Mouse (Mus musculus): ENCODE results near the gene Lipe. TPM values are rescaled to one million over a fixed set of nuclear protein-coding genes. Genes with fewer than 3 reads are reported as not detected.
"Not testable (repeated sequence)": the region's sequence is repeated elsewhere in the genome, so short reads cannot be mapped to it uniquely, and the experiment has no call there.

The Lipe gene
- total RNA-seq, 2 experiments from 2014 or later, result 6.2 to 10.7 TPM

DNA sequence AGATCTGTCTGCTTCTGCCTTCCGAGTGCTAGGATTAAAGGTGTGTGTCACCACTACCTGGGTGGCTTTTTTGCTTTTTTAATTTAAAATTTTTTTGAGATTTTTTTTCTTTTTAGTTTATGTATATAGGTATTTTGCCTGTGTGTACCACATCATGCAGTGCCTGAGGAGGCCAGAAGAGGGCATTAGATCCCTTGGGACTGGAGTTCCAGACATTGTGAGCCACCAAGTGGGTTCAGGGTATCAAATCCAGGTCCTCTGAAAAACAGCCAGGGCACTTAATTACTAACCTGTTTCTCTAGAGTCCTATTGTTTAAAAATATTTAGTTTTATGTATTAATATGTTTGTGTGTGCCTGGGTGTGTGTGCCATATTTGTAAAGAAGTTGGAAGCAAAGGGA is 19.1 kb upstream of the Lipe start:
- ATAC-seq (replicated peaks; ENCODE audit: poor library complexity, severe bottlenecking), result no peak

DNA sequence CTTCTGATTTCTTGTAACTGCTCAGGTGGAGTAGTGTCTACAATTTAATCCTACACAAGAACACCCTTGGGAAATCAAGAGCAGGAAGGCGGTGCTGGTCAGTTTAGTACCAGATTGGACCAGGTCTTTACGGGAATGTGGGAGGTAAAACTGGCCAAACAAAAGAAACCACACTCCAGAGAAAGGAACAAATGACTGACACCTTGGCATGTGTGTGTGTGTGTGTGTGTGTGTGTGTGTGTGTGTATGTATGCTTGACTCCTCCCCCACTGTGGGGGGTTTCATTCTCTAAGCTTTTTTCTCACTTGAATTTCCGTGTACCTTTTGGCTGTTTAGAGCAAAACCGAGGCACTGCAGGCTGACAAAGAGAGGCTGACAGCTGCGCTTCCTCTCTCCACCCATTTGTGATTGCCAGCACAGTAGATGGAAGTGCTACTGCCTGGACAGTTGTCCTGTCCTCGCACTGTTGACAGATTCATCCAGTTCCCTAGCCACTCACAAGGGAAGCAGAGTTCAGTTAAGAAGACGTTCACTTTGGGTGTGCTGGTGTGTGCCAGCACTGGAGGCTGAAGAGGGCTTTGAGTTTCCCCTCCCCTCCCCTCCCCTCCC is 14.4 kb upstream of the Lipe start, which contains the start of gene Cxcl17:
Cxcl17 (minus strand) TSS at position 54 of the 609 bp plus-strand sequence.
- ATAC-seq (replicated peaks; ENCODE audit: poor library complexity, severe bottlenecking), result no peak

DNA sequence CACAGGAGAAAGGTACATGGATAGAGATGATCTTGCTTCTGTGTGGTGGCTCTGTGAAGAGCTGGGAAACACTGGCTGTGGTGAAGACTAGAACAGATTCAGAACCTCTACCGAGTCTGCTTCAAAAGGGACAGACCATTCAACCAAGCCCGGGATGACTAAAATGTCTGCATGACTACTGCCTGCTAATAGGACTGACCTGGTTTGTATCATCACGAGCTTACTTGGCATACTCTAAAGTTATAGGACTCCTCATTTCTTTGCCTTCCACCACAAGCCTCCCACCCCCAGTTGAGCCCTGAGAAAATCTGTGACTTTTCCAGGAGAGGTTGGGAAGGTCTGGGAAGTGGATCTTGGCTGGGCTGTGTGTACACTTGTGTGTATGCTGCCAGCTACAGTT is 13.4 kb upstream of the Lipe start:
- ATAC-seq (replicated peaks; ENCODE audit: poor library complexity, severe bottlenecking), result no peak

DNA sequence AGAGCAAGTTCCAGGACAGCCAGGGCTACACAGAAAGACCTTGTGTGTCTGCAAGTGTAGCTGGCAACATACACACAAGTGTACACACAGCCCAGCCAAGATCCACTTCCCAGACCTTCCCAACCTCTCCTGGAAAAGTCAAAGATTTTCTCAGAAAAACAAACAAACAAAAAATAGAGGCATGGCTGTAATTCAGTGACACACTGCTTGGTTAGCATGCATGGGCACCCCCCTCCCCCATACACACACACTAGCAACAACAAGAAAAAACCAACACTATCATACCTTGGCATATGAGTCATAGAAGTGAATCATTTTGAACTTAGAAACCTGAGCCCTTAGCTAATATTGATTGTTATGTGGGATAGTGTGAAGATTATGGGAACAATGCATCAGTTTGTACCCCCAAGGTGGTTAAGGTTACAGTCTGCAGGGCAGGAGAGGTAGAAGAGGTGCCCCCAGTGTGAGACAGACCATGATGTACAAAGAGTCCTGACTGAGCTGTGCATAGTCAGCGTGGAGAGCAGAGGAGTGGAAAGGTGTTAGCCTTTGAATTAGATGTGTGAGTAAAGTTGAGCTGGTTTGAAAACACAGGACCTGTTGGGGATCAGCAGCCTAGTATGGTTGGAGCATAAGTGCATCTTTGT is 12.6 kb upstream of the Lipe start:
- ATAC-seq (replicated peaks; ENCODE audit: poor library complexity, severe bottlenecking), result no peak

DNA sequence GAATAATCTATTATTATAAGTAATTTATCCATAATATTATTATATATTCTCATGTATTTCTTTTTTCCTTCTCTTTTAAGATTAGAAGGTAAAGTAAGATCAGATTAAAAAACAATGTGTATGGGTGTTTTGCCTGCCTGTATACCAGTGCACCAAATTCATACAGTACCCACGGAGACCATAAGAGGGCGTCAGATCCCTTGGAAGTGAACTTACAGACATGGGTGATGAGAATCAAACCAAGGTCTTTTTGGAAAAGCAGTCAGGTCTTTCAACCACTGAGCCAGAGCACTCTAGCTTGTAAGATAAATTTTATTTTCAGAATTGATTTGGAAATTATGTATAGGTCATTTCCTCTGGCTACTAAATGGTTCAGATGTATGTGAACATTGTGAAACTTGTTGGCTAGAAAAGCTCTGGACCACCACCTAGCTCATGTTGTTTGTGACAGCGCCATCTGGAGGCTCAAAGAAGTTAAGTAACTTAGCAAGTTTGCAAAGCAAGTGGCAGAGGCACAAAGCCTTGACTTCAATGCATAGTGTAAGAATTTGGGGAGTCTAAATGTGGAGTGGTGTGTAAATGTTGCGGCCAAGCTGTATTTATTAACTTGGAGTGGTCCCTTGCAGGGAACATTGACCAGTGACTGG is 10.7 kb upstream of the Lipe start:
- peak; percentile 84 for ATAC-seq (replicated peaks; ENCODE audit: poor library complexity, severe bottlenecking)

DNA sequence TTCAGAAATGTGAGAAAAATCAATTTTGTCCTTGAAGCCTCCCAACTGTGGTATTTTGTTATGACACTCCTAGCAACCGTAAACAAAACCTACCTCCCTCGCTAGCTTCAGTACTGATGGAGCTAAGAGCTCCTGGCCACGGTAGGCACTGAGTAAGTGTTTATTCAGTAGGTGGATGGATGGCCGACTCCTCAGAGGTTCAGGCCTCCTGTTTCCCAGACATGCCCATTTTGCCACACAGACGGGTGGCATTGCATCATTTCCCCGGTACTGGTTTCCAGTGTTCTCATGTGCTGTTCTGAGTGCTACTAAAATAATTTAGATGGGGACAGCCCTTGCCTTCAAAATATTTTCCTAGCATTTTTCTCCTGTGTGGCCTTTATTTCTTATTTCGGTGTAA is 8.0 kb upstream of the Lipe start:
- ATAC-seq (replicated peaks; ENCODE audit: poor library complexity, severe bottlenecking), result peak; percentile 68

DNA sequence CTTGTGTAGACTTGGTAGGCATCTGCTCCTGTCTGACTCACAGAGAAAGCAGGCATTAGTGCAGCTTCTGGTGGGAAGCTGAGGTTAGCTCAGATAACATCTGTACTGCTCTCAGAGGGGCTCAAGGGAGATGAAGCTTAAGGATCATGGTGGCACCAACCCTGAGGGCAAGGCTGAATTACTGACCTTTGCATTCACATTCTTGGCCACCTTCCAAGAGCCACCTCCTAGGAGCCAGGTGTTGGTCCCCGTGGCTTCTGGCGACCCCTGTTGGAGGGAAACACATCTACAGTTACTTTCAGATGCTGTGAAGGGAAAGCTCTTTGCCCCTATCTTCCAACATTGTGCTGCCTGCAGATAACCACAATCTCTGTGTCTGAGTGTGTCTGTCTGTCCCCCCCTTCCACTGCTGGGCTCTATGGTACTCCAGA is 4.2 kb upstream of the Lipe start:
- ATAC-seq (replicated peaks; ENCODE audit: poor library complexity, severe bottlenecking), result peak; percentile 50

DNA sequence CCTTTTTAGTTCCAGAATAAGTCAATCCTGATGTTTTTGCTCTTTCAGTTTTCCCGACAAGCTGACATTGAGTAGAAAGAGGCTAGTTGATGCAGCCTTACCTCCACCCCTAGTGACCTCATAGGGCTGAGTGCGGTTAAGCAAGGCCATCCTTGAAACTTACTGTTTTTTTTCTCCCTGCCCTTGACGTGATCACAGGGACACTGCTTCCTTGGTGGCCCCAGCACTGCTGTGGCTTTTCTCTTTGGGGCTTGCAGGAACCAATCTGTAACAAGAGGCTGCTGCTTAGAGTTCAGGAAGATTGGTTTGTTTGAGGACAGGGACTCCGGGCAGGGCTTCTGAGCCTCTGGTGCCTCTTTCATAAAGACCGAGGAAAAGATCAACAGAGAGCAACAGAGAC is 3.5 kb upstream of the Lipe start:
- no peak for ATAC-seq (replicated peaks; ENCODE audit: poor library complexity, severe bottlenecking)

DNA sequence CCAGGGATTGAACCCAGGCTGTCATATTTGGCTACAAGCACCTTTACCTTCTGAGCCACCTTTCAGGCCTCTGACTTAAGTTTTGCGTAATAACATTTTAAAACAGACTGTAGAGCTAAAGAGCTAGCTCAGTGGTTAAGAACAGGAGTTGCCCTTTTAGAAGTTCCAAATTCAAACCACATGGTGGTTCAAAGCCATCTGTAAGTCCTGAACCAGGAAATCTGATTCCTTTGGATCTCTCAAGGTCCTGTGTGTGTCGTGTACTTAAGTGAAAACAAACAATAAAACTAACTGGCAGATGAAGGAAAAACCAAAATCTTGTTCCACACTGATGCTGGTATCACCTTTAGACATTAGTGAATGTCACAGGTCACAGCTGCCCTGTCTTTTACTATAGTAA is 3.0 kb upstream of the Lipe start:
- ATAC-seq (replicated peaks; ENCODE audit: poor library complexity, severe bottlenecking), result no peak

DNA sequence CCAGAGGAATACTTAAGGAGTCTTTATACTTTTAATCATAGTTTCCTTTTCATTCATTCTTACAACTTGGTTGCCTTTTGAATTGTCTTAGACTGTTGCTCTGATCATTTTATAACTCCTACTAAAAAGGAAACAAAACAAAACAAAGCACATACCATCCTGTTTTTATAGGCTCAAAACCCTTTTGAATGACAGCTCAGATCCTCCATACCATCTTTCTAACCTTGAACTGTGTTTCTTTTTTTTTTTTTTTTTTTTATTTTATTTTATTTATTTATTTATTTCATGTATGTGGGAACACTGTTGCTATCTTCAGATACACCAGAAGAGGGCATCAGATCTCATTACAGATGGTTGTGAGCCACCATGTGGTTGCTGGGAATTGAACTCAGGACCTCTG is 518 bp upstream of the Lipe start:
- ATAC-seq (replicated peaks; ENCODE audit: poor library complexity, severe bottlenecking), result not testable (repeated sequence)

DNA sequence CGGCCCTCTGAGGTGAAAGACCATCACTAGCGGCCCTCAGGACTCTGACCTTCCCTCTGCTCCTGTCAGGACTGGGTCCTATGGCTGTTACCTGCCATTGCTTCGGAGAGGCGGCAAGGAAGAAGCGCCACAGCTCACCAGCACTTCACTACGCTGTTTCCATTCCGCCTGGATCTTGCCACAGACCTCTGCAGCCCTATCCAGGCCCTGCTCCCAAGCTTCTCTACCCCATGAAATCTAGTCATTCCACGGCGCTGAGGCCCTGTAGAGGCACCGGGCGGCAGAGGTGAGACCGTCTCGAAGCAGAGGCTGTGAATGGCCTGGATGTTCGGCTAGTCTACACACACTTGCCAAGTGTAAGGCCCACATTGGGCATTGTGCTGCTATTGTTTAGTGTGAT is 1.9 kb downstream of the Lipe start:
- no peak for ATAC-seq (replicated peaks; ENCODE audit: poor library complexity, severe bottlenecking)

DNA sequence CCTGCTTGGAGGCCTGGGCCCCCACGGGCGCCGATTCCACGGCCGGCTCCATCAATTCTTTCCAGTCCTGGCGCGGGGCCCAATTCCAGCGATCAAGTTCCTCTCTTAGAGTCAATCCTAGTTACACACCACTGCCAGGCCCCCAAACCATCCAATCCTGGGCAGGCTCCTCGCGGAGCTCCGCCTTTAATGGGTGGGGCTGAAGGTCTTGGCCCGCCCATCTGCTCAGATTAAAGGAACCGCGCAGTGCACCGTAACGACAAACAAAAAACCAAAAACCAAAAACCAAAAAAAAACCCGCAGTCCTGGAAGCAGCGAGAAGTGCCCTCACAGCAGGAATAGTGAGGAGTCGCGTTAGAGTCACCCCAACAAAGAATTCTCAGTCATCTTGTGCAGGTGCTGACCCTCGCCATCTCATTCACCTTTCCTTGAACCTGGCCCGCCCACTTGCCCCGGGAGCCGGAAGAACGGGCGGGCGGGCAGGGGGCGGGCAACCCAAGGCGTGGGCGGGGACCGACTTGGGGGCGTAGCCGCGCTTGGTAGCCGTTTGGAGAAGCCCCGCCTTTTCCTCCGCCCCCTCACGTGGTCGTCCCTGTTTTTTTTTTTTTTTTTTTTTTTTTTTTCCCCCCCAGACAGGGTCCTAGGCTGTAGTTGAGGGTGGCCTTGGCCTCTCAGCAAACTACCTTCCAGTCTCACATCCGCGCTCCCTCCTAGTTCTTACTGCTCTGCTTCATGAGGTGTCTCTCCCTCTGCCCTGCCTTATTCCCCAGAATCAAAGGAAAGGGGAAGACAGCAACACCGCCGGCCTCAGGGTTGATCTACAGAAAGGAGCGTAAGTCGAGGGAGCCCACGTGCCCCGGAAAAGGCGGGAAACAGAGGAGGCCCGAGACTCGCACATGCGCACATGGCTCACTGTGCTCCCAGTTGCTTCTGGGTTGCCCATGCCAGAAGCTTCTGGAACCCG is 2.7 kb downstream of the Lipe start:
- peak; percentile 87 for ATAC-seq (replicated peaks; ENCODE audit: poor library complexity, severe bottlenecking)

DNA sequence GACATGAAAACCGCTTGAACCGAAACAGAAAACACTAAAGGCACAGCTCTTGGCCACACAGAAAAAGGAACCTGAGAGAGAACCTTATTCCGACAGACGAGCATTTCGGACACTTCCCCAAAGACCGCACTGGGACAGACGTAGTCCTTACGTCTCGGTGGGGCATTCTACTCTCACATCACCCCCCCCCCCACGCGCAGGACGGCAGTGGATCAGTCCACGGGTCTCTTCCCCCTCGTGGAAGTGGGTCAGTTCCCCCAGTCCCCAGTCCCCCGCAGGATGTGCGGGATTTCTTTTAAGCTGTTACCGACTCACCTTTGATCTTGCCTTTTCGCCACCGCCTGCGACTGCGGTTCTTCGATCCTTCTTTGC is 3.3 kb downstream of the Lipe start:
- peak; percentile 63 for ATAC-seq (replicated peaks; ENCODE audit: poor library complexity, severe bottlenecking)

DNA sequence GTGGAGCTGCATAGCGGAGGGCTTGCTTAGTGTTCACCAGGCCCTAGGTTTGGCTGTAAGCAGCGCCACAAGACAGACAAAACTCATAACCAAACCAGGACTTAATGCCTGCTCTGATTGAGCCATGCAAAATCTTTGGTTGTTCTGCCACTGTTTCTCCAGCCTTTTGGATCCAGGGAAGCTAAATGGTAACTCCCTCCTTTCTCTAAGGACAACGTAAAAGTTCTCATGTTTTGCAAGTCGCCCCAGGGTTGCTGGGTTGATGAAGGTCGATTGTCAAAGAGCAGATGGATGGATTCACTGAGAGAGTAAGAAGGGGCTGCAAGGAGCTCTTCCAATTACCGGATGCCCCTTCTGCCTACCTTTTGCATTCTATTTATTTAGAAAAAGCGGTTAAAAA is 3.8 kb downstream of the Lipe start:
- no peak for ATAC-seq (replicated peaks; ENCODE audit: poor library complexity, severe bottlenecking)

DNA sequence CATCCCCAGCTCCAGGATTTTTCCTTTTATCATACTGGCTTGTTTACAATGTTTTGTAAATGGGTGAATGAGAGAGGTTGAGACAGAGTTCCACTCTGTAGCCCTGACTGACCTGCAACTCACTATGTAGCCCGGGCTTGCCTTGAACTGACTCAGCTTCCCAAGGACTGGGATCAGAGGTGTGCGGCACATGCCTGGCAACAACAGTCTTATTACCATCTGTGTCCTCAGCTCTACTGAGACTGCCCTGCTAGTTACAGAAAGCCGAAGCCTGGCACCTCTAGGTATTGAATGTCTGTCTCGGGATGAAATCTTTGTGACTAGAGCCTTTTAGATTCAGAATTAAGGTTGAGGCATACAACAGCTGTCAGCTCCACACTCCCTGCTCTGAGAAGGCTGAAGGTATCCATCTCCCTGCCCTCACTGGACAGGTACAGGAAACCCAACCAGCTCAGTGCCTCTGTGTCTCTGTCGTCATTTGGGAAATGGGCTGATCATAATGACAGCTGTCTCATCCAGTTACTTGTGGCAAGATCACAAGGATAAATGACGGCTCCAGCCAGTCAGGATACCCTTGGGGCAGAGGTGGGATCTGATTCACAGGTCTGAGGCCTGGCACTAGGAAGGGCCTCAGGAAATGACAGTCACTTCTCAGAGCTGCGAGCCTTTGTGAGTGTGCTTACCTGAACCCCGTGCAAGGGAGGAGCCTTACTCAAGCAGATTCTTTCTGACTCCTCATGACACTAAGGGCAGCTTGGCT is 4.9 kb downstream of the Lipe start:
- ATAC-seq (replicated peaks; ENCODE audit: poor library complexity, severe bottlenecking), result no peak

DNA sequence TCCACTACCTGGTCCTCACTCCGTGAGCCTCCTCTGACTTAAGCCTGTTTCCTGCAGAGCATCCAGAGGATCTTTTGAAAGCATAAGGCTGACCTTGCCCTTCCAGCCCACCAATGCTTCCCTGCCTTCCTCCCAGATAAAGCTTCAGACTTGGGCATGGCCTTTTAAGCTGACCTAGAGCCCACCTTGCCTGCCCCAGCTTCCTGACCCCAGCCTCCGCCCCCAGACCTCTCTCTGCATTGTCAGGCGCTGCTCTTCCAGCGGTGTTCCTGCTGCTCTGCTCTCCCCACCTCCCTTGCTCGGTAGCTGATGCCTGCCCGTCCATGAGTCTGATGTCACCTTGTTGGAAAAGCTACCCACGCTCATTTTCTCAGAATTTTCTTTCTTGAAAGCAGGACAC is 5.7 kb downstream of the Lipe start:
- no peak for ATAC-seq (replicated peaks; ENCODE audit: poor library complexity, severe bottlenecking)

DNA sequence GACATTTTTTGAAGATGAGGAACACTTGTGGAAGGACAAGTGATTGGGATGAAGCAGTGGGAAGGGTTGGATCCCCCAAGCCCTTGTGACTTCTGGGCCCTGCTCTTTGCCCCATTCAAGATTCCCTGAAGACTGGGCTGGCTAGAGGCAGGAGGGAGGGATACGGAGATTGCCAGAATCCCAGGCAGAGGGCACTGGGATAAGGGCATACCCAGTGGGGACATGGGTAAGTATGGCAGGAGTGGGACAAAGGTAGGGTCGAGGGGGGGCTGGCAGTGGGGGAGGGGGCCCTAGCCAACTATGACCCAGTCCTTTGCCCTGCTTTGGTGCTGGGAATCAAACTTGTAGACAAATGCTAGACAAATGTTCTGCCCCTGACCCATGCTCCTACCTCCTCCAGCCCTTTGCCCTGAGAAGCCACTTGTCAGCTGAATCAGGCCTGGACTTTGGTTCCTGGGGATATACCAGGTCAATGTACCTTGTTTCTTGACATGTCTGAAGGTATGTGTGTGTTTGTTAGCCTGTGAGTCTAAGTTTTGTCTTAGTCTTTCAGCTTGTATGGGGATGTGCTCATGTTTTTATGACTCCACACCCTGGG is 6.6 kb downstream of the Lipe start:
- no peak for ATAC-seq (replicated peaks; ENCODE audit: poor library complexity, severe bottlenecking)

DNA sequence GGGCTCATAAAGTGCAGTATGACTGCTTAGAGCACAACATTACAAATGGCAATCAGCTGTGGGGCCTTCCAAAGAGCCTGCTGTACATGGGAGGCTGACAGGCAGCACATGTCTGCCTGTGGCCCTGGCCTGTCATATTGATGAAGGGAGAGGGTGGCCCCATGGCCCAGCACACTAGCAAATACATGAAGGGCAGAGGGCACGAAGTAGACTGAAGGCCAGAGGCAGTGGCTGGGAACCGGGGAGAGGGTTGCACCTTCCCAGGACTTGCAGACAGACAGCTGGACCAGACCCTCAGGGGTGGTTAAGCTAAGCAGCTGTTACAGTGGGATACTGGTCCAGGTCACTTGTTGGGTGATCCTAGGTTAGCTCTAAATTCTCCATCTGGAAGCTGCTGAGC is 7.5 kb downstream of the Lipe start:
- no peak for ATAC-seq (replicated peaks; ENCODE audit: poor library complexity, severe bottlenecking)

DNA sequence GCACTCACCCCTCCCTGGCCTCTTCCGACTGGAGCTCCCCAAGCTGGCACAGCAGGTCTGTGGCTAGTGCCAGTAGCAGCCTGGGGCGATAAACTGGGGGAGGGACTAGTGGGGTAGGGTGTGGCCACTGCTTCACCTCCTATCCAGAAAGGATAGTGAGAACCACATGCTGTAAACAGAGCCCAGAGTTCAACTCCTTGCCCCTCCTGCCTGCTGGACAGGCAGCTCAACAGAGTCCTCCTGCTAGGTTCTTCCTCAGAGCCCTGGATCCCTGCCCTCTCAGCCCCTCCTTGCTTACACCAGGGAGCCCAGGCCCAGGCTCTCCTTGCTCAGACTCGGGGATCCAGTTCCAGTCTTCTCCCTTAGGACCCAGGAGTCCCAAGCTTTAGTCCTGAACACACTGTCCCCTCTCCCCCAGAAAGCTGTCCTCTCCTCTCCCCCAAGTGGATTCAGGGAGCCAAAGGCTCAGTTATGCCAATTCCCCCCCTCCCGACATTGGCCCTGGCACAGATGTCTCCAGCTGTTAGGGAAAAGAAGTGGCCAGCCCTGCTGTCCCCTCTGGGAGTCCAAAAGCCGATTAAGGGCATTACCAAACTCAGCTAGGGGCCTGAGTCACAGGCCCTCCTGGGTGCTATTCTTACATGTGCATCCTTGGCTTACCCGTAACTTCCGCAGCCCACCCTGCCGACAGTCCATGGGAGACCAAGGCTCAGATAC is 8.3 kb downstream of the Lipe start:
- no peak for ATAC-seq (replicated peaks; ENCODE audit: poor library complexity, severe bottlenecking)

Measured in granulocyte monocyte progenitor cell, adult 5-6 weeks (primary cell).